Mouse (Mus musculus): ENCODE measurements around the gene Gm42417.

DNA sequence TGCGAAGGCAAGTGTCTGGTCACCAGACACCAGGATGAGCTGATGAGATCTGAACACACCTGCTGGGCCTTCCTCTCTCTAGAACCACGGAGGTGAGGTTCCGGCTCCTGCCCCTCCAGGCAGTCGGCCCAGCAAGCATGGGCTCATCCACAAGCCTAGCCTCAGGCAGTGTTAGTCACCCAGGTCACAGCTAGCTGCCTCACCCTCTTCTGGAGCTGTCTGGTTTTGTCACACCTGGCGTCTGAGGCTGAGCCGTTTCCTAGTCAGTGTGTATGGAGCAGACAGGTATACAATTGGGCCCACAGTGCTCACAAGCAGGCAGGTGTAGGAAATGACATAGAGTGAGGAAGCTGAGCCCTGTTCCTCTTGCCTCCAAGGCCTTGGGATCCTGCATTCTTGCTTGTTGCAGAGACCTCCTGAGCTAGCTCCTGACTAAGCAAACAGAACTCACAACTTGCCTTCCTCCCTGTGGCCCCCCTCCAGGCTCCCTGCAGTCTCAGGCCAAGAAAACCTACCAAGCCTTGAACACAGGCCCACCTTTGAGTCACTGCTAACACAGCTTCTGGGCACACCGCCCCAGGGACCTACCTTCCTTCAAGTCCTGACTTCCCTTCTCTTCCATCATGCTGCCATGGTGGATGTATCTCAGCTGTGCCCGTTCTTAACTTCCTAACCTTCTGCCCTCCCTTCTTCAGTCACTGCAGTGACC is 44.3 kb upstream of the Gm42417 start:
- no peak for TF ChIP-seq POLR2A (IDR thresholded peaks at IDR 0.05; ENCODE audit: low read depth, low read length)
- no peak for TF ChIP-seq CTCF (IDR thresholded peaks at IDR 0.05; ENCODE audit: extremely low read depth, insufficient read length, insufficient replicate concordance, low read depth, low read length)
